Mouse (Mus musculus) mouse trophoblast stem cell (cell line): ENCODE results near the gene Ifnk.

Source experiments
- in situ Hi-C, 2 experiments: fragments of 300-500 bp; cut with MseI, MboI; formaldehyde crosslinking; loops; 2 replicates in 1 of 2; 3 replicates in 1 of 2; pipeline ENCODE4 v1.15.1; 2025

Gene Ifnk

DNA sequence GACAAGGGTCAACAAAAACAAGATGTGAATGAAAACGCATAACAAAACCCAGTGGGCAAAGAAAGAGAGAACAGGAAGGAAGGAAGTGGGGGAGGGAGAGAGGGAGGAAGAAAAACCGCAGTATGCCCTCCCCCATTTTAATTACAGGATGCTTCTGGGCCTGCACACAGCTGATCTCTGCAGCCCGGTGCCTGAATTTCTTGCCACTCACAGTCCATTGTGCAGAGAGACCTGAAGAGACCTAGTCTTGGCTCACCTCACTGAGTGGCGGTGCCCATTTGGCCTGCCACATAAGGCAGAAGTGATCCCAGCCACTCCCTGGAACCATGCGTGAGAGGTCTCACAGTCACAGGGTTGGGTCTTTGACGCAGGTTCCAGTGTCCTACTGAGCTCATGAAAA lies 13.8 kb upstream of the Ifnk start:
- in situ Hi-C loops: no loop called here

- in situ Hi-C loops: no loop called here
These were observed 11.5 kb upstream of the Ifnk start for GRCm38 (mm10) chr4:35140317-35140716.

DNA sequence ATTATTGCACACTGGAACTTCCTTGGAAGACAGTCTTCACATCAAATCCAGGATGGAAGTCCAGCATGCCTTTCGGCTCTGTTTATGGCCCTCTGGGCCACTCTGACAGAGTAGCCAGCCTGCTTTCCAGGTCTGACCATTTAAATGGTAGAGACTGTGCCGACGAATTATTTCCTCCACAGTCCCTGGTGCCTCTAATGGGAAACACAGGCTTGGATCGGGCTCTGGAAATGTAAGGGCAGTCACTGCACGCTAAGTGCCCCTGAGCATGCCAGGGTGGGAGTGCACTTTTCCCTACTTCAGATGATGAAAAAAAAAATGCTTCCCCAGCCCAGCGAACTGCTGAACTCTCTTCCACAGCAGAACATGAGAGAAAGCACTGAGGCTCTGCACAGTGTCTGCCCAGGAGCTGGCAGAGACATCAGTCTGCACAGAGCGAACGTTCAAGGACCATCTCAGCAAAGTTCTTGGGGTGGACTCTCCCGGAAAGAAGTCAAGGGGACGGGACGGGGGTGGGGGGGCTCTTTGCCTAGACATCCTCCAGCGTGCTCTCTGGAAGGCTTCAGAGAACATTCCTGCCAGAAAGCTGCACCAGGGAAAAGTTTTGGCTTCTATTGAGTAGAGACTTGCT lies 8.3 kb upstream of the Ifnk start:
- in situ Hi-C loops: no loop called here

DNA sequence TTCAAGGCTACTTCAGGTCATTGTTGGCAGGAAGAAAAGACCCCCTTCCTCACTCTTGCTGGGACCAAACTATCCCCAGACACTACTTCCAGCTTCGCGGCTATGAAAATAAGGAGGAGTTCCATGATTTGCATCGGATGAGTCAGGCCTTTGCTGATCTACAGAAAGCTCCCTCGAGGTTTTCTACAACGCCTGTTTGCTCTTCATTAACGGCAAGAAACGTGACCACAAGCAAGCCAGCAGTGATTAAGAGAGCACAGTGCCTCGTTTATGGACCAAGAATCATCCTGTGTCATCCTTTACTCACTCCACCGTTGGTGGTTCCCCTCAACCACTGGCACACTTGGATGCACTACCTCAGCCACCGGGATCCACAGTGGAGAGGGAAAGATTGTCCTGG lies 6.1 kb upstream of the Ifnk start:
- in situ Hi-C loops: no loop called here

GRCm38 (mm10) chr4:35146597-35146996 lies 5.3 kb upstream of the Ifnk start:
- in situ Hi-C loops: no loop called here

DNA sequence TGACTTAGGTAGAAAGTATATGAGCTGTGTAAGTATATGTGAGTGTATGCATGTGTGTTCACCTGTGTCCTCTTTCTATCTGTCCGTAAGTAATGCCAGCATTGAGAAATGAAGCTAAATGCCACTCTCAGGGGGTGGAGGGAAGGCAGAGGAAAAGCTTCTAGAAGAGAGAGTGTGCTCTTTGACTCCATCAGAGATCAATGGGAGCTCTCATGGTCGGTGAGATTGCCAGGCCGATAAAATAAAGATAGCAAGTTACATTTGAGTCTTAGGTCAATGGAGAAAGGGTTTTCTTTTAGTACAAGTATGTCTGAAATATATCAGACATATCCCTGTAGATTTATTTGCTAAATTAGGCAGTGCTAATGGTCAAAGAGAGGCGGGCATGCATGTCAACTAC lies 3.5 kb upstream of the Ifnk start:
- in situ Hi-C loops: no loop called here

DNA sequence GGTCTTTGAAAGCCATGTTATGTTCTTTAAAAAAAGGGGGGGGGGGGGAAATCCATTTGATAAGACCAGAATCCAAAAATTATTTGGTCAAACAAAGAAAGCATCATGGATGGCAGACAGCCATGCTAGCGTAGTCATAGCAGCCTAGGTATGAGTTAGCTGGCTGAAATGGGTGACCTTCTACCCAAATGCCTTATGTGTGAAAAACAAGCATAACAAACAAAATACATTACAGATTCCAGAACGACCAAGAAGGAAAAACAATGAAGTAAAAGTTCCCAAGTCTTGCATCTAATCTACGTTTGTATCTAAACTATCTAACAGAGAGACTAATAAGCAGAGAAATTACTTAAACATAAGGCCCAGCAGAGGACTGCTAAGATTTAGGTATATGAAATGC lies 1.1 kb upstream of the Ifnk start:
- in situ Hi-C loops: loop anchor here in 1 of 2 experiments (10.0 kb wide), 1 partner anchor 196 kb away; no protein-coding TSS in a partner anchor

DNA sequence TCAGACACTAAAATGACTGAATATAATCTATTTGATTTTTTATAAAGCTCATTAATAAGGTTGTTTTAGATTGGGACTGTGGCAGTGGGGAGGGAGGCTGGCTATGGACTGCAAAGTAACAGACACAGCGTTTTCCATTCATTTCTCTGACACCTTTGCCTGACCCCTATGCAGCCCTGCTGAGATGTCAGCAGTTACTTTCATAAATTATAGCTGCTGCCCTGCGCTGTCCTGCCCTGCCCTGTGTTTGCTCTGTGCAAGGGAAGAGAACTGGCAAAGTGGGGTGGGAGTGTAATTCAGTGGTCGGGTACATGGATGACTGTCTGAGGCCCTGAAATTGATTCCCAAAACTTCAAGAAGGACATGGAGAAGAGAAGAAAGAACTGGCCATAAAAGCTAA lies 2.2 kb downstream of the Ifnk start:
- in situ Hi-C loops: loop anchor here in 1 of 2 experiments (10.0 kb wide), 1 partner anchor 199 kb away; no protein-coding TSS in a partner anchor

DNA sequence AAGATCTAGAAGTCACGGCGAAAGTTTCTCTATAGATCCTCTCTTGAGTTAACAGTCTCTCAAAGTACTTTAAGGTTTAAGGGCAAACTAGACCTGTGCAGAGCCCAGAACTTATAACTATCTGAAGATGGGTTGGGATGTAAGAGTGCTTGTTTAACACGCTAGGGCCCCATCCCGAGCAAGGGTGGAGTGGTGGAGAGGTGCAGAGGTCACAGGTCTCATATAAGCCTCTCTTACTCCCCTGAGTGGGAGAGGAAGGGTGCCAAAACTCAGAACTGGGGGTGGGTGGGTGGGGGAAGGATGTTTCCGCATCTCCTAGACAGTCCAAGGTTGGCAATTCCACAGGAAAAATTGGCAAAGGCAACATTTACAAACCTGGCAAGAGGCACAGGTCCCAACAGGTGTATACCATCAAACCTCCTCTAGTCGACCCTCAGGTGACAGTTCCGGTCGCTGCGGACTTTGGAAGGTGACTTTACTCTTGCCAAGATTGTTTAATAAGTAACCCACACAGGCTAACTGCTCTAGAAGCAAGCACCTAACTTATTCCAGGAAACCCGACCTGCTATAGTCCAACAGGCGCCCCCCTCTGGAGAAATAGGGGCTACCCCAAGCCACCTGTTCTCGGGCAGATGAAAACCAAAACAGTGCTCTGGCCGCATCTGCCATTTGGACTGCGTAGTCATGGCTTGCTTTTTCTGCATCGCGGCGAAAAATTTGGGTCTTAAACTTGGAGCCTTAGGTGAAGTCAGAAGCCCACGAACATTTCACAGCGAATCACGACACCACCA lies 3.5 kb downstream of the Ifnk start:
- in situ Hi-C loops: loop anchor here in 1 of 2 experiments (10.0 kb wide), 1 partner anchor 201 kb away; no protein-coding TSS in a partner anchor

DNA sequence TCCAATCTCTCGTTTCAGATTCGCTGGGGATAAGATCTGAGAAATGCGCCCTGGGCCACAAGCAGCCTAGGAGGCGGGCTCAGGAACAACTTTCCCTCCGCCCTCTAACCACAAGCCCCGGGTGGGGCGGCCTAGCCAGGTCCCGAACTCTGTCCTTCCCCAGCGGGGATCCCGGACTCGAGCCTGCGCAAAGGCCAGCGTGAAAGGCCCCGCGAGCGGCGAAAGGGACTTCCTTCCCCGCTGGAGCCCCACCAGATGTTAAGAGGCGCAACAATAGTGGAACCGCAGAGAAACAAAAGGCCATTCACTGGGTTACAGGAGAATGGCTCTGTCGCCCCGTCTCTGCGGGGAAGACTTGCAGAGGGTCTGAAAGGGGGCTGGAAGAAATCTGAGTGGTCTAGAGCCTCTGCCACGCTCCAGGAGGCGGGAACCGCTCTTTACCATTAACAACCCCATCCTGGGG lies 4.3 kb downstream of the Ifnk start:
- in situ Hi-C loops: loop anchor here in 1 of 2 experiments (10.0 kb wide), 1 partner anchor 201 kb away; no protein-coding TSS in a partner anchor

DNA sequence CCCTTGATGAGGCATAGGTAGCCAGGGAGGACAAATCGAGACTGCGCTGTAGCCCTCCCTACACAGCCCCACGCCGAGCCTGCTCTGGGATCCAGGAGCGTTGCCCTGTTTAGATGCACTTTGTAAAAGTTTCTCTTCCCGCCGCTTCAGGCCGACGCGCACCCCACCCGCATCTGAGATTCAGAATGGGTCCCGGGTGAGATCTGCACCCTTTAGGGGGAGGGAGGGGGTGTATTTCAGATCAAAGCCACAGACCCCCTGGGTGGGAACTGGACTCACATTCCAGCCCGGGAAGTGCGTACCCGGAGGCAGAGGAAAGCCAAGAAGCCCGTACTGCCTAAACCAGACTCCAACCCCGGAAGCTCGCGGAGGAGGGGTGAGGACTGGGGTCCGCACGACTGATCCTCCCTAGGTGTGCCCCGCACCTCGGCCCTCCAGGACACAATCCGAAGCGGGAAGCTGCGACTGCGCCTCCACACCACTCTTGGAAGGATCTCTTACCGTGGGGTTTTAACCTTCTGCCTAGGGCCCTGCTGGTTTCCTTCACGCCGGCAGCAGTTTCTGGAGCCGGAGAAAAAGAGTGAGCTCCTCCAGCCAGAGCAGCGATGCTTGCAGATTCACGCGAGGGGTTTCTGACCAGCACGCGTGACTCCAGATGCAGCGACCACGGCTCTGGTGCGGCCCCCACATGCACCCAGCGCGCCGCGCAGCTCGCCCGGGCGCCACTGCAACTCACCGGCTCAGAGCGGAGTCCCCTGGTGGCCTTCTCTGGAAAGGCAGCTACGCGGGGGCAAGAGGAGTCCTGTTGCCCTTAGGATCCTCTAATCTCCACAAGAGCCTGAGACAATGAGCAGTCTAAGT lies 5.1 kb downstream of the Ifnk start, which contains the start of gene Mob3b:
Gene Mob3b (minus strand): TSS at position 734 of the 861 bp plus-strand sequence.
- in situ Hi-C loops: loop anchor here in 1 of 2 experiments (10.0 kb wide), 1 partner anchor 202 kb away; no protein-coding TSS in a partner anchor

- in situ Hi-C loops: loop anchor here in 1 of 2 experiments (10.0 kb wide), 1 partner anchor 203 kb away; no protein-coding TSS in a partner anchor
These were observed 6.0 kb downstream of the Ifnk start for GRCm38 (mm10) chr4:35157815-35158214.

- in situ Hi-C loops: no loop called here
These were observed 13.4 kb downstream of the Ifnk start for GRCm38 (mm10) chr4:35165275-35165674.

- in situ Hi-C loops: no loop called here
These were observed 14.1 kb downstream of the Ifnk start for GRCm38 (mm10) chr4:35165947-35166346.

GRCm38 (mm10) chr4:35167855-35168254 lies 16.0 kb downstream of the Ifnk start:
- in situ Hi-C loops: no loop called here

GRCm38 (mm10) chr4:35169571-35170125 lies 17.8 kb downstream of the Ifnk start:
- in situ Hi-C loops: no loop called here

DNA sequence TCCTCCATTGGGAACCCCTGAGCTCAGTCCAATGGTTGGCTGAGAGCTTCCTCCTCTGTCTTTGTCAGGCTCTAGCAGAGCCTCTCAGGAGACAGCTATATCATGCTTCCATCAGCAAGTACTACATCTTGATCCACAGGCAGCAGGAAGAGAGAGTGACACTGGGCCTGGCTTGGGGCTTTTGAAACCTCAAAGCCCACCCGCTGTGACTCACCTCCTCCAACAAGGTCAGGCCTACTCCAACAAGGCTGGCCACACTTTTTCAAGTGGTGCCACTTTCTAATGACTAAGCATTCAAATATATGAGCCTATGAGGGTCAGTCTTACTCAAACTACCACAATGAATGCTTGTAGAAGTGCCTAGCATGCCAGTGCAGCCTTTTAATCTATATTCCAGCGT lies 20.6 kb downstream of the Ifnk start:
- in situ Hi-C loops: no loop called here

DNA sequence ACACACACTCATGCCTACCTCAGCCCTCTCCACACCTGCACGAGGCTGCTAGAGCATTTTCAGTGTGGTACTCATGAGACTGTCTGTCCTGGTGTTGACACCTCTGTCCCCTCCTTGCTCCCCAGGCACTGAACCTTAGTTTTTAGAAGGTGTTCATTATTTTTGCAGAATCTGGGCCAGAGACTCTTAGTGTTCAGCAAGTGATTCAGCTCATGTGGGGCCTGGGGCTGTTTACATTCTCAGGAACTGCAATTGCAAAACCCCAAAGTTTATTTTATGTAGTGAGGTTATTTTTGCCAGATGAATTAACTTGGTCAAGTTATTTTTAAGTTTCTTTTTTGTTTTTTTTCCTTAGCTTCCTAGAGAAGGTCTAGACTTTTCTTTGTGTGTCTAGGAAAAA lies 21.7 kb downstream of the Ifnk start:
- in situ Hi-C loops: no loop called here

DNA sequence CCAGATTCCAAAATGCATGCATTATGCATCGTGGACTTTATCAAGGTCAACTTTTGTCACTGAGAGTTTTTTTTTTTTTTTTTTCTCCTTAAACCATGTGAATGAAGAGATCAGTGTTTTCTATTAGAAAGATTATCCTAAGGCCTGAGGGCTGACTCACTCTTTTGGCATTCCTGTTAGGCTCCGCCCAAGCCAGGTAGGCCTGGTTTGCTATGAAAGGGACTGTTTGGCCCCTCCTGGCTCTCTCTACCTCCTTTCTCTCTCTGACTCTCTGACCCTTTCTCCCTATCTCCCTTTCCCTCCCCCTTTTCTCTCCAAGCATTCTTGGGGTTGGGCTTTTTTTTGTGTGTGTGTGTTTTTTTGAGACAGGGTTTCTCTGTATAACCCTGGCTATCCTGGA lies 23.7 kb downstream of the Ifnk start:
- in situ Hi-C loops: no loop called here

- in situ Hi-C loops: no loop called here
These were observed 26.2 kb downstream of the Ifnk start for GRCm38 (mm10) chr4:35177926-35178645.
